Mouse (Mus musculus) heart, embryonic 11.5 days (tissue): ENCODE measurements around the gene Fam174b. TPM values are rescaled to one million over a fixed set of nuclear protein-coding genes. Genes with fewer than 3 reads are reported as not detected.

Experiments used
- ATAC-seq: fragments of 200-750 bp; cut with Nextera tagmentation; replicated peaks from 2 replicates; pipeline ENCODE4 v1.8.0; 2017; ENCODE audit warnings: moderate library complexity; ENCODE audit not compliant: insufficient number of reproducible peaks, low FRiP score, low TSS enrichment
- H3K27ac ChIP-seq: fragments of 300-500 bp; sonication (generic); 2 replicates; pipeline ENCODE4 v1.5.1; 2014; ENCODE audit warnings: mild to moderate bottlenecking, low read depth, low read length
- H3K27me3 ChIP-seq: fragments of 300-500 bp; sonication (generic); 2 replicates; pipeline ENCODE4 v1.6.1; 2014; ENCODE audit warnings: mild to moderate bottlenecking, low read length, mixed read lengths; ENCODE audit not compliant: control insufficient read depth, insufficient read depth
- H3K36me3 ChIP-seq: fragments of 300-500 bp; sonication (generic); 2 replicates; pipeline ENCODE4 v1.6.1; 2014; ENCODE audit warnings: mild to moderate bottlenecking, low read length, moderate library complexity, mixed read lengths; ENCODE audit not compliant: control insufficient read depth, insufficient read depth
- H3K4me1 ChIP-seq: fragments of 300-500 bp; sonication (generic); 2 replicates; pipeline ENCODE4 v1.6.1; 2014; ENCODE audit warnings: low read length; ENCODE audit not compliant: control insufficient read depth, insufficient read depth
- H3K4me2 ChIP-seq: fragments of 300-500 bp; sonication (generic); 2 replicates; pipeline ENCODE4 v1.6.1; 2014; ENCODE audit warnings: mild to moderate bottlenecking, moderate library complexity
- H3K4me3 ChIP-seq: fragments of 300-500 bp; sonication (generic); 2 replicates; pipeline ENCODE4 v1.5.1; 2014; ENCODE audit warnings: low read depth, low read length
- H3K9ac ChIP-seq: fragments of 300-500 bp; sonication (generic); 2 replicates; pipeline ENCODE4 v1.6.1; 2014; ENCODE audit warnings: mild to moderate bottlenecking, low read depth, low read length, moderate library complexity
- H3K9me3 ChIP-seq: fragments of 300-500 bp; sonication (generic); replicated peaks from 2 replicates; pipeline ENCODE4 v1.6.1; 2016; ENCODE audit warnings: low read length; ENCODE audit not compliant: control insufficient read depth
- WGBS: fragments of 180-500 bp; shearing (Covaris S2); extraction: QIAGEN DNeasy Blood & Tissue Kit; methylation state at CpG from one replicate; pipeline ENCODE4 v1.1.7; 2014; ENCODE audit not compliant: insufficient replicate concordance; 5-methylcytosine and 5-hydroxymethylcytosine counted together
- microRNA-seq: library from miRNA; unstranded; fragments of <30 nt; microRNA quantifications from one replicate; pipeline ENCODE4, GENCODE M21; 2016; ENCODE audit warnings: borderline number of aligned reads
- polyA plus RNA-seq: library from polyadenylated mRNA; unstranded; fragments of >200 nt; fragmentation: Nextera tagmentation; extraction: Ambion mirVana; gene quantifications from 2 replicates; pipeline ENCODE4 v1.2.1, GENCODE M21; 2014

Gene Fam174b
- polyA plus RNA-seq, 1 experiment from 2014 or later = 30.8 TPM

- H3K4me2 ChIP-seq = no peak overlapping the region
- no peaks in the 10 kb centered on the region for H3K9me3 ChIP-seq
- H3K4me1 ChIP-seq = no peaks in the 10 kb centered on the region
- 72% methylated on average over 4 of the region's 4 CpGs for WGBS
- ATAC-seq = no peak
- no peaks in the 10 kb centered on the region for H3K27me3 ChIP-seq
- no peak overlapping the region for H3K27ac ChIP-seq
- H3K4me3 ChIP-seq = no peak overlapping the region
- no peaks in the 10 kb centered on the region for H3K36me3 ChIP-seq
- H3K9ac ChIP-seq = no peak overlapping the region
Observed at GRCm38 (mm10) chr7:73813887-73814286, 73.8 kb downstream of the Fam174b start.

- no peaks in the 10 kb centered on the region for H3K27me3 ChIP-seq
- no peaks in the 10 kb centered on the region for H3K36me3 ChIP-seq
- H3K4me1 ChIP-seq = no peaks in the 10 kb centered on the region
- ATAC-seq = no peak
- no peak overlapping the region for H3K27ac ChIP-seq
- no peak overlapping the region for H3K4me3 ChIP-seq
- 84% methylated on average over 7 of the region's 7 CpGs for whole genome bisulfite sequencing
- no peak overlapping the region for H3K4me2 ChIP-seq
- H3K9ac ChIP-seq = no peak overlapping the region
- H3K9me3 ChIP-seq = no peaks in the 10 kb centered on the region
Observed at GRCm38 (mm10) chr7:73814454-73814853, 74.4 kb downstream of the Fam174b start.

- 71% methylated on average over 8 of the region's 8 CpGs for WGBS
- no peak for ATAC-seq
- no peaks in the 10 kb centered on the region for H3K27me3 ChIP-seq
Observed at GRCm38 (mm10) chr7:73816255-73816996, 76.3 kb downstream of the Fam174b start.

GRCm38 (mm10) chr7:73819366-73819765, 79.3 kb downstream of the Fam174b start:
- ATAC-seq = no peak
- H3K27ac ChIP-seq = no peak overlapping the region
- no peaks in the 10 kb centered on the region for H3K27me3 ChIP-seq
- H3K4me1 ChIP-seq = no peaks in the 10 kb centered on the region
- H3K9ac ChIP-seq = no peak overlapping the region
- H3K36me3 ChIP-seq = no peaks in the 10 kb centered on the region
- H3K4me2 ChIP-seq = no peak overlapping the region
- no peak overlapping the region for H3K4me3 ChIP-seq
- H3K9me3 ChIP-seq = no peaks in the 10 kb centered on the region
- WGBS = 66% methylated on average over 17 of the region's 17 CpGs

More at GRCm38 (mm10) chr7:73816255-73816996, 76.3 kb downstream of the Fam174b start:
- H3K36me3 ChIP-seq = no peaks in the 10 kb centered on the region
- no peaks in the 10 kb centered on the region for H3K4me1 ChIP-seq
- no peak overlapping the region for H3K9ac ChIP-seq
- no peak overlapping the region for H3K27ac ChIP-seq
- H3K4me2 ChIP-seq = no peak overlapping the region
- no peak overlapping the region for H3K4me3 ChIP-seq
- H3K9me3 ChIP-seq = no peaks in the 10 kb centered on the region

Small RNA genes lying within 50 kb of the gene (microRNA-seq; reads per million reads assigned to microRNA genes)
- gene Mir7234 = not detected

Other genes with a start within 250 kb of the Fam174b start
- 43.6 and 45.6 TPM in 2 replicates for gene Chd2, start 198.5 kb upstream of the Fam174b start, polyA plus RNA-seq